Mouse (Mus musculus) olfactory bulb, adult 2 months (tissue): ENCODE results near the gene P4ha1.

ENCODE experiments used
- CTCF ChIP-seq: fragments of 200-500 bp; IDR thresholded peaks from 2 replicates; pipeline ENCODE4 v1.5.1; 2012; ENCODE audit warnings: low read depth, mild to moderate bottlenecking, low read length, moderate library complexity; ENCODE audit not compliant: insufficient read depth
- POLR2A ChIP-seq: fragments of 200-500 bp; IDR thresholded peaks from 2 replicates; pipeline ENCODE4 v1.6.1; 2012; ENCODE audit warnings: mild to moderate bottlenecking, low read depth, low read length, moderate library complexity; ENCODE audit not compliant: insufficient read depth

DNA sequence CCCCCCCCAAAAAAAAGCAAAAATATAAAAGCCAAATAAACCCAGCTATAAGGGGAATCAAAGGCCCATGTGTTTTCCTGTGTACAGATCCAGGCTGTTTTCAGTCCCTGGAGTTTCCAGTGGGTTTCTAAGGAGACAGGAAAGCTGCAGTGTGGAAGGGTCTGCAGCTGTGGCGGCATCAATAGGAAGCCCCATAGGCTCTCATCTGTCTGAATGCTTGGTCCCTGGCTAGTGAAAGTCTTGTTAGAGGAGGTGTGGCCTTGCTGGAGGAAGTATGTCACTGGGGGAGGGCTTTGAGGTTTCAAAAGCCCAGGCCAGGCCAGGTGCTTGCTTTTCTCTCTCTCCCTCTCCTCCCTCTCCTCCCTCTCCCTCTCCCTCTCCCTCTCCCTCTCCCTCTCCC is 39.3 kb upstream of the P4ha1 start:
- TF ChIP-seq POLR2A = no peak
- no peak for TF ChIP-seq CTCF
